Mouse (Mus musculus) liver, adult 2 months (tissue): ENCODE data around the gene Dgke.

Experiments used
- CTCF ChIP-seq: fragments of 200-500 bp; IDR thresholded peaks from 2 replicates; pipeline ENCODE4 v1.5.1; 2011; ENCODE audit warnings: low read depth, low read length, control low read depth
- POLR2A ChIP-seq: fragments of 200-500 bp; IDR thresholded peaks from 2 replicates; pipeline ENCODE4 v1.6.1; 2011; ENCODE audit warnings: low read length, control low read depth; ENCODE audit not compliant: insufficient read depth; ENCODE audit errors: extremely low read depth

GRCm38 (mm10) chr11:88986616-88987015 lies 80.0 kb downstream of the Dgke start:
- TF ChIP-seq CTCF (no peak), POLR2A (no peak)
